Comparison of ENCODE assay signal across 11 mouse cellular contexts in the genomic region with DNA sequence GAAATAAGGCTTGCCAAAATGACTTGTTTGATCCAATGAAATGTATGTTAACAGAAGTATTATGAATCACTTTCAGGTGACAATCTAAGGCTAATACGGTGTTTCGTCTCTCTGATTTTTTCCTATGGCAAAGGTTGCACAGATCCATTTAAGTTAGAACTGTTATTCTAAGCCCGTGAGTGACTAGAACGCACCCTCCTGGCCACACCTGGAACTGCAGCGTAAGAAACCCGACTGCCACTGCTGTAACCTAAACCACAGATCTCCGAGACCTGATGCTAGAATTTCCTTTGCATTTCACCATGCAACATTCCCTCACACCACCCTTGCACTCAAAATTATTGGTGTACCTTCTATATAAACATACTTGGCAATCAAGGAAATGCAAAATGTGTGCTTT.
A peak's percentile ranks its signal among the peaks of the same experiment; 100 is the strongest.
DNase-seq lines count a peak whose midpoint lies in the region; TF ChIP-seq lines count a peak whose summit lies in the region.
"Had no signal": no experiment of that assay in that cellular context is flagged by ENCODE, and none has a peak within 500 bp of the region (broad histone marks: within the 10 kb centered on the region; RNA-seq: fewer than 3 reads in every experiment).

No protein-coding gene starts in this region.

- intact Hi-C loops in heart, postnatal 25 days (cut with DNase I): no loop called here

- no peak overlapping the region for H3K27ac ChIP-seq in testis, adult 2 months (ENCODE audit: control insufficient read depth, insufficient read depth, low read depth, low read length)
- H3K27ac ChIP-seq: embryonic facial prominence, embryonic 10.5 days had no signal

- H3K36me3 ChIP-seq in testis, adult 2 months (ENCODE audit: control insufficient read depth, insufficient read depth, low read length): no peaks in the 10 kb centered on the region
- H3K36me3 ChIP-seq: embryonic facial prominence, embryonic 10.5 days had no signal

- TF ChIP-seq POLR2A in testis, adult 2 months (IDR thresholded peaks at IDR 0.05; ENCODE audit: control insufficient read depth, low read depth, low read length): no peak

- peak; percentile 63; the same call in 1 of the 2 replicates for TF ChIP-seq CTCF in testis, adult 2 months (IDR thresholded peaks at IDR 0.05; ENCODE audit: control insufficient read depth, insufficient read depth, insufficient replicate concordance, low read depth, low read length)

- peak; percentile 9 for DNase-seq in heart, postnatal 4 days
- no peak for DNase-seq in heart, postnatal 25 days (ENCODE audit: low spot score)
- DNase-seq in right cerebral cortex, postnatal 14 days: peak; percentile 6
- DNase-seq in right cerebral cortex, postnatal 25 days: no peak
- peak; percentile 40 for DNase-seq in adrenal gland, postnatal 10 days
- no peak for DNase-seq in kidney, adult 11 months
- no peak for DNase-seq in right cerebral cortex, postnatal 4 days
- DNase-seq: forebrain, postnatal 0 days; kidney, adult 18-20 months had no signal

- H3K27me3 ChIP-seq in testis, adult 2 months (ENCODE audit: control insufficient read depth, insufficient read depth, low read length): no peaks in the 10 kb centered on the region

- peaks cover 2% of the 10 kb centered on the region for H3K4me1 ChIP-seq in testis, adult 2 months (ENCODE audit: control insufficient read depth, insufficient read depth, low read length)

- no peak overlapping the region for H3K4me3 ChIP-seq in testis, adult 2 months (ENCODE audit: control insufficient read depth, low read depth, low read length)
- H3K4me3 ChIP-seq: embryonic facial prominence, embryonic 10.5 days had no signal

Comparison
In these comparisons a context has a peak if more than half of its experiments do, and no peak if none do; other contexts are left out.
1. DNase-seq: peak in heart, postnatal 4 days (single experiment), right cerebral cortex, postnatal 14 days (single experiment) and adrenal gland, postnatal 10 days (single experiment); none in heart, postnatal 25 days (single experiment), right cerebral cortex, postnatal 25 days (single experiment), kidney, adult 11 months (single experiment) and right cerebral cortex, postnatal 4 days (single experiment).